Mouse (Mus musculus): ENCODE measurements around the gene Olfr1436. TPM values are rescaled to one million over a fixed set of nuclear protein-coding genes. Genes with fewer than 3 reads are reported as not detected.
"Not testable (repeated sequence)": the region's sequence is repeated elsewhere in the genome, so short reads cannot be mapped to it uniquely, and the experiment has no call there.

Gene Olfr1436
- not detected for total RNA-seq (2021)
- long read RNA-seq, experiment 1, result 0 reads
- long read RNA-seq, experiment 2, result 0 reads

GRCm38 (mm10) chr19:12299030-12299429, at the start of gene Olfr1436:
Gene Olfr1436 (minus strand): TSS chr19:12299130.
- DNase-seq; intact Hi-C loops (cut with DNase I; ENCODE audit: low total_unique reads): not testable (repeated sequence)

- intact Hi-C loops (cut with DNase I; ENCODE audit: low total_unique reads), result no loop called here
- DNase-seq, result no peak
Observed at GRCm38 (mm10) chr19:12335810-12336209, 36.9 kb upstream of the Olfr1436 start, which contains the start of gene Olfr1438-ps1. Gene Olfr1438-ps1 (minus strand): TSS chr19:12335910.

- no peak for DNase-seq
- intact Hi-C loops (cut with DNase I; ENCODE audit: low total_unique reads), result no loop called here
Observed at GRCm38 (mm10) chr19:12325001-12325400, 26.1 kb upstream of the Olfr1436 start, which contains the start of gene Olfr1437. Gene Olfr1437 (minus strand): TSS chr19:12325101.

GRCm38 (mm10) chr19:12292979-12293378, 6.0 kb downstream of the Olfr1436 start:
- intact Hi-C loops (cut with DNase I; ENCODE audit: low total_unique reads), result no loop called here
- DNase-seq, result no peak

GRCm38 (mm10) chr19:12279554-12279953, 19.4 kb downstream of the Olfr1436 start, which contains the start of gene Olfr1434:
Gene Olfr1434 (plus strand): TSS chr19:12279854.
- DNase-seq, result no peak
- intact Hi-C loops (cut with DNase I; ENCODE audit: low total_unique reads), result no loop called here

- intact Hi-C loops (cut with DNase I; ENCODE audit: low total_unique reads), result no loop called here
- no peak for DNase-seq
Observed at GRCm38 (mm10) chr19:12260732-12261131, 38.2 kb downstream of the Olfr1436 start, which contains the start of gene Olfr235. Gene Olfr235 (plus strand): TSS chr19:12261032.

Other genes with a start within 250 kb of the Olfr1436 start
- gene Olfr1424, start 236.4 kb downstream of the Olfr1436 start, total RNA-seq (2021), result not detected
- gene Olfr1425, start 221.4 kb downstream of the Olfr1436 start, total RNA-seq (2021), result not detected
- gene Olfr1426, start 207.1 kb downstream of the Olfr1436 start, total RNA-seq (2021), result not detected
- not detected for gene Olfr1427, start 195.8 kb downstream of the Olfr1436 start, total RNA-seq (2021)
- gene Olfr1428, start 183.2 kb downstream of the Olfr1436 start, total RNA-seq (2021), result not detected
- gene Olfr76, start 175.9 kb downstream of the Olfr1436 start, total RNA-seq (2021), result not detected
- not detected for gene Olfr1555-ps1, start 129.0 kb downstream of the Olfr1436 start, total RNA-seq (2021)
- gene Olfr1431, start 98.5 kb downstream of the Olfr1436 start, total RNA-seq (2021), result not detected
- not detected for gene Olfr1432, start 66.5 kb downstream of the Olfr1436 start, total RNA-seq (2021)
- not detected for gene Olfr262, start 57.5 kb downstream of the Olfr1436 start, total RNA-seq (2021)
- gene Olfr235, start 38.1 kb downstream of the Olfr1436 start, total RNA-seq (2021), result not detected
- gene Olfr1434, start 19.3 kb downstream of the Olfr1436 start, total RNA-seq (2021), result not detected
- not detected for gene Olfr1437, start 26.0 kb upstream of the Olfr1436 start, total RNA-seq (2021)
- not detected for gene Olfr1438-ps1, start 36.8 kb upstream of the Olfr1436 start, total RNA-seq (2021)
- not detected for gene Olfr1440, start 88.1 kb upstream of the Olfr1436 start, total RNA-seq (2021)
- gene Olfr1441, start 118.3 kb upstream of the Olfr1436 start, total RNA-seq (2021), result not detected
- gene Pfpl, start 128.8 kb upstream of the Olfr1436 start, total RNA-seq (2021), result not detected
- gene Mpeg1, start 161.6 kb upstream of the Olfr1436 start, total RNA-seq (2021), result 1 to 10 TPM; 1.5 to 1.6 TPM
- gene Dtx4, start 202.3 kb upstream of the Olfr1436 start, total RNA-seq (2021), result 10 to 100 TPM; 10.1 to 14.1 TPM
- 1 to 10 TPM; 3.9 to 5.5 TPM for gene Fam111a, start 246.6 kb upstream of the Olfr1436 start, total RNA-seq (2021)

Data from gastrocnemius, postnatal 14 days (tissue).